Mouse (Mus musculus) cerebellum, adult 11 months (tissue): Measurements from ENCODE around the gene Olfr1094.

Source experiments
- DNase-seq: peaks from one replicate; pipeline ENCODE4 v3.0.0; 2022

Olfr1094 gene

DNA sequence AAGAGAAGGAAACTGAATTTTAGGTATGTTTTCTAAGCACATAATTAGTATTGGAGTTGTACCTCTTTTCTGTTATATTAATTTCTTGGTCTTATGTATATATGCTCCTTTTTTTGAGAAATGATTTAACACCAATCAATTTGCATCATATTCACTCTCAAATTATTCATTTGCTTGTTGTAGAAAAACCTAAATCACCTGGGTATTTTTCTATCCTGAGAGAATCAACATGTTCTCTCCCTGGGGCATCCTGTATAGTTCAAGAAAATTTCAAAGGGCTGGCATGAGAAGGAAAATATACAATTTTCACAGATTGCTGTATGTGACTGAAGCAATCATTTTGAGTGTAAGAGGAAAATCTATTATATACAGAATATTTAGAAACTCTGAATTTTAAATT is at the start of gene Olfr1094:
Gene Olfr1094 (plus strand): TSS at position 301 of the 400 bp plus-strand sequence.
- DNase-seq: no peak

DNA sequence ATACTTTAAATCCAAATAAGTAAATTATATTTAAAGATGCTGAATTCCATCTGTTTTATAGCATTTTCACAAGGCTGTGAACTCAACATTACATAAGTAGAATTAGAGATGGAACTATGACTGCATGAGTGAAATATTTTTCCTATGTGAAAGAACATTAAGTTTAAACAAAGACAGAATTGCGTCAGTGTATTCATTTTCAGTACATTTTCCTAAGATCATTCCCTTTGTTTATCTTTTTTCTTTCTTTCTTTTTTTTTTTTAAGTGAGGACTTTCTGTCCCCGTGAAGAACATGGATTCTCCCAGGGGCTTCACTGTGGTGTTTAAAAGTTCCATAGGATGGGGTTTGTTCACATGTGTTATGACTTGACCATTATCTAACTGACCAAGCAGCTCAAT is 42.3 kb upstream of the Olfr1094 start, which contains the start of gene Olfr1093:
Gene Olfr1093 (plus strand): TSS at position 301 of the 400 bp plus-strand sequence.
- DNase-seq: no peak

DNA sequence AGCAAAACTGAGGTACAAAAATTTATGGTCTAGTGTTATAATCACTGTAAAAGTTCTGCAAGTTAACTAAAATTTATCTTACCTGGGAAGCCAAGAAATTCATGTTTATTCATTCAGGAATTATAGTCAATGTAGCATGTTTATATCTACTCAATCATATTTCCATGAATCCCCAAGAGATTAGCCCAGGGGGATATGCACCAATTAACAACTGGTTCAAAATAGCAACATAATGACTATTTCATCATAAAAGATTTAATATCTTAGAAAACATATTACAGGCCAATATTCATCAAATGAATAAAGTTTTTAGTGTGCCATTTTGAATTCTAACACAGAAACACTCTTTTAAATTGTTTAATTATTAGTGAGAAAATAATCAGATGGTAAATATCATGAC is 14.5 kb upstream of the Olfr1094 start, which contains the start of gene Olfr141:
Gene Olfr141 (minus strand): TSS at position 101 of the 400 bp plus-strand sequence.
- DNase-seq: no peak

DNA sequence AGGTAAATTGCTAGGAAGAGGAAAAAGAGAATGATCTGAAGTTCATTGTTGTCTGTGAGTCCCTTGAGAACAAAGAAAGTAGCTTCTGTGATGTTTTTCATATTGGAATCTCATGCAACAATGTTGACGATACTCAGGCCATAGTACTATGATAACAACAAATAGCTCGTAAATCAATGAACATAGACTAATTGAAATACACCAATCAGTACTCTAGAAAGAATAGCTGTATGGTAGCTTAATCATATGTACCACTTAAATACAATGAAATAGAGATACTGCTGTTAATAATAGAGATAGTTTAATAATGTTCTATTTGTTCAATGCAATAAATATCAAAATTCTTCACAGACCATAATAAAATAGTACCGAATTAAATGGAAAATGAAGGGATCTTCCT is 27.1 kb downstream of the Olfr1094 start, which contains the start of gene Olfr1095:
Gene Olfr1095 (minus strand): TSS at position 101 of the 400 bp plus-strand sequence.
- no peak for DNase-seq

DNA sequence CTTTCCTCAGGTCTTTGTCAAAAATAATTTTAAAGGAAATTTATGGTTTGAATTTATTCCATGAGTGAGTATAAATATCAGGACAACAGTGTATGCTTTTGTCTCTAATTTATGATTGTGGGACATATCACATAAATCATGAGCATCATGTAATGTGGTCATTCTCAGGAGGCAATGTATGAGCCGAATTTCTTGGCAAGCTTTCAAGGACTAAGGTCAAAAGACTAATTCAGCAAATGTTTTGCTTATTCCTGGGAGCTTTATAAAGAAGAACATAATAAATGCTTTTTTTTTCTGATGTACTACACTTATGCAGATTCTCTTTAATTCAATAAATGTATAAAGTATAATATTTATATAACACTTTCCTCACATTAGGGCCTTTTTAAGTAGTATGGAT is 50.2 kb downstream of the Olfr1094 start, which contains the start of gene Gm13723:
Gene Gm13723 (minus strand): TSS at position 101 of the 400 bp plus-strand sequence.
- no peak for DNase-seq
